ENCODE assay signal across 25 mouse cellular contexts in the genomic region with DNA sequence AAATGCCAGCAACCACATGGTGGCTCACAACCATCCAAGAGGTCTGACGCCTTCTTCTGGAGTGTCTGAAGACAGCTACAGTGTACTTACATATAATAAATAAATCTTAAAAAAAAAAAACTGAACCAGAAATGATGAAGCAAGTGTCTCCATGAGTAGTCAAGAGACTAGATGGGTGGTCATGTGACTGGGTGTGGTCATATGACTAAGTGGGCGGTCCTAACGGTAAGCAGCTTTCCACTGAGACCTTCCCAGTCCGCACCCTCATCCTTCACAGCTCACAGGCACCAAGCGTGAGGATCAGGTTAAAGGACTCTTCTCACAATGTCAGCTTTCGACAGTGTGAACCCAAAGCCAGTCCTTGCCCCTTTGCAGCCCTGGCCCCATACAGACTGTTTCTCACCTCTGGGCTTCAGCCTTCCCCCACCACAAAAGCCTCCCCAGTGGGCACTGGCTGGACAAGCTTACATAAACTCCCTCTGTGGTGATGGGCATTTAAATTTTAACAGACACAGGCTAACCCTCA. TPM values are rescaled to one million over a fixed set of nuclear protein-coding genes. Genes with fewer than 3 reads are reported as not detected.
A peak's percentile ranks its signal among the peaks of the same experiment; 100 is the strongest.
DNase-seq lines count a peak whose midpoint lies in the region; TF ChIP-seq lines count a peak whose summit lies in the region.
"Had no signal": no experiment of that assay in that cellular context is flagged by ENCODE, and none has a peak within 500 bp of the region (broad histone marks: within the 10 kb centered on the region; RNA-seq: fewer than 3 reads in every experiment).

No protein-coding gene starts in this region.

- no peak for TF ChIP-seq CTCF in left cerebral cortex, adult 2 months (IDR thresholded peaks at IDR 0.05)

- intact Hi-C loops in heart, postnatal 25 days (cut with DNase I) = no loop called here
- intact Hi-C loops in left cerebral cortex, adult 2 months (cut with DNase I) = no loop called here

- peak; percentile 68 for DNase-seq in heart, adult 11 months
- DNase-seq in heart, postnatal 25 days (ENCODE audit: low spot score) = no peak
- DNase-seq in ES-CJ7 (ENCODE audit: low read depth, low spot score) (peak; percentile 55), R1 (ENCODE audit: low read depth, low spot score) (peak; percentile 45)
- no peak for DNase-seq in left cerebral cortex, adult 2 months (ENCODE audit: extremely low spot score in 1 of 2, low spot score in 2 of 2)
- DNase-seq in frontal cortex, adult 2 months (ENCODE audit: extremely low spot score in 1 of 2, low spot score in 1 of 2) = no peak
- DNase-seq: adrenal gland, postnatal 14 days; cerebellum, adult 11 months; cerebellum, adult 8-10 months; cerebellum, postnatal 10 days; cerebellum, postnatal 36 days; gastrocnemius, postnatal 10 days; gastrocnemius, postnatal 36 days; heart, postnatal 14 days; kidney, adult 18-20 months; kidney, adult 9 months had no signal

- no peak overlapping the region for H3K27ac ChIP-seq in left cerebral cortex, adult 2 months
- H3K27ac ChIP-seq: embryonic facial prominence, embryonic 10.5 days; embryonic facial prominence, embryonic 13.5 days; forebrain, embryonic 12.5 days; forebrain, embryonic 15.5 days; heart, embryonic 13.5 days; hindbrain, embryonic 12.5 days; hindbrain, embryonic 15.5 days; intestine, embryonic 15.5 days had no signal

- H3K4me3 ChIP-seq in left cerebral cortex, adult 2 months = no peak overlapping the region
- H3K4me3 ChIP-seq: embryonic facial prominence, embryonic 10.5 days; embryonic facial prominence, embryonic 13.5 days; erythroblast, embryonic 14.5 days; forebrain, embryonic 12.5 days; forebrain, embryonic 15.5 days; heart, embryonic 13.5 days; hindbrain, embryonic 12.5 days; hindbrain, embryonic 15.5 days; intestine, embryonic 15.5 days had no signal

RNA-seq across cellular contexts. Expression of a gene that starts 21.6 kb away (rescaled TPM):
- 10 to 100 TPM; 12.0 to 12.6 TPM for total RNA-seq in heart, postnatal 25 days (2021)
- 10 to 100 TPM; 46.5 to 48.2 TPM for total RNA-seq in left cerebral cortex, adult 2 months (2021)
- 24.7 and 25.7 TPM in 2 replicates for polyA plus RNA-seq in frontal cortex, adult 2 months (2012; rRNA removed)

RNA-seq across cellular contexts. Expression of a gene that starts 22.5 kb away (rescaled TPM):
- 10 to 100 TPM; 33.5 to 38.2 TPM for total RNA-seq in heart, postnatal 25 days (2021)
- 10 to 100 TPM; 83.2 to 93.0 TPM for total RNA-seq in left cerebral cortex, adult 2 months (2021)
- polyA plus RNA-seq in frontal cortex, adult 2 months (2012; rRNA removed) = 54.1 and 64.6 TPM in 2 replicates

RNA-seq across cellular contexts. Expression of a gene that starts 55.2 kb away (rescaled TPM):
- 1 to 10 TPM; 1.4 TPM for total RNA-seq in heart, postnatal 25 days (2021)
- total RNA-seq in left cerebral cortex, adult 2 months (2021) = 1 to 10 TPM; 6.9 to 8.5 TPM
- polyA plus RNA-seq in frontal cortex, adult 2 months (2012; rRNA removed) = 10.4 and 11.9 TPM in 2 replicates

Comparison
In these comparisons a context has a peak if more than half of its experiments do, and no peak if none do; other contexts are left out.
1. DNase-seq: peak in heart, adult 11 months (single experiment), ES-CJ7 (single experiment) and R1 (single experiment); none in heart, postnatal 25 days (single experiment), left cerebral cortex, adult 2 months (0 of 2) and frontal cortex, adult 2 months (0 of 2).